Mouse (Mus musculus): ENCODE measurements around the gene P2rx5. TPM values are rescaled to one million over a fixed set of nuclear protein-coding genes. Genes with fewer than 3 reads are reported as not detected.

The P2rx5 gene
- polyA plus RNA-seq, 1 experiment: 0.35 TPM

DNA sequence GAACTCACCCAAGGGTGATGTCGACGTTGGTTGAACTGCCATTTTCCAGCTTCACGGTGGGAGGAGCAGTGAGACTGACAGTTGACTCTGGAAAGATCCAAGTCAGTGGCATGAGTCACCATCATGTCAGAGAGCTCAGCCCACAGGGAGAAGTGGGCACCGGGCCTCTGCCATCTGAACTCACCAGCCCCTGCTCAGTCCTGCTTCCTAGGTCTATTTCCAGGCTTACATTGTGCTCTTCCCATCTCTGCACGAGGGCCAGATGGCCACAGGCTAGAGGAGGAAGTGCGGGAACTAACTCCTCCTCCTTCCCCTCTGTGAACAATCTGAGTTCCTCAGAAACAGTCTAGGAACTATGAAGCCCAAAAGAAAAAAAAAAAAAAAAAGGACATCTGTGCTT lies 32.8 kb downstream of the P2rx5 start:
- Histone ChIP-seq H3K4me3 (ENCODE audit: insufficient read depth, low read length) (no peak overlapping the region), H3K4me1 (ENCODE audit: control insufficient read depth, insufficient read depth, low read length) (peaks cover 2% of the 10 kb centered on the region; the same call in 1 of the 2 replicates), H3K27ac (ENCODE audit: insufficient read depth, low read length) (no peak overlapping the region)
- TF ChIP-seq POLR2A (IDR thresholded peaks at IDR 0.05; ENCODE audit: extremely low read depth, insufficient read depth, low read length) (no peak), CTCF (IDR thresholded peaks at IDR 0.05; ENCODE audit: extremely low read depth, insufficient read depth, low read length) (no peak)

DNA sequence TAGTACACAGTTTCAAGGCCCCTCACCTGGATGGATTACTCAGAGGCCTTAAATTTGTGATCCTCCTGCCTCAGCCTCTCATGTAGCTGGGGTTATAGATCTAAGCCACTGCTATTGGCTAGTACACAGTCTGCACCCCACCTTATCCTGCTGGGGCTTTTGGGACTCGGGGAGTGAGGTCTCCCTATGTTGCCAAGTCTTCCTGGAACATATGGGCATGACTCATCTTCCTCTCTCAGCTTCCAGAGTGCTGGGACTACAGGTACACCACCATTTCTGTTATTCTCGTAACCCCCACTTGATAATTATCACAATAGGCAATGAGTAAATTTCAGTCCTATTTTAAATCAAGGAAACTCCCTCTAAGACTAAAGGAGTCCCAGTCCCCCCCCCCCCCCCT lies 34.2 kb downstream of the P2rx5 start:
- H3K4me3 ChIP-seq (ENCODE audit: insufficient read depth, low read length): no peak overlapping the region
- no peak overlapping the region for H3K27ac ChIP-seq (ENCODE audit: insufficient read depth, low read length)
- H3K4me1 ChIP-seq (ENCODE audit: control insufficient read depth, insufficient read depth, low read length): peaks cover 2% of the 10 kb centered on the region; the same call in 1 of the 2 replicates
- TF ChIP-seq POLR2A (IDR thresholded peaks at IDR 0.05; ENCODE audit: extremely low read depth, insufficient read depth, low read length) (no peak), CTCF (IDR thresholded peaks at IDR 0.05; ENCODE audit: extremely low read depth, insufficient read depth, low read length) (no peak)

DNA sequence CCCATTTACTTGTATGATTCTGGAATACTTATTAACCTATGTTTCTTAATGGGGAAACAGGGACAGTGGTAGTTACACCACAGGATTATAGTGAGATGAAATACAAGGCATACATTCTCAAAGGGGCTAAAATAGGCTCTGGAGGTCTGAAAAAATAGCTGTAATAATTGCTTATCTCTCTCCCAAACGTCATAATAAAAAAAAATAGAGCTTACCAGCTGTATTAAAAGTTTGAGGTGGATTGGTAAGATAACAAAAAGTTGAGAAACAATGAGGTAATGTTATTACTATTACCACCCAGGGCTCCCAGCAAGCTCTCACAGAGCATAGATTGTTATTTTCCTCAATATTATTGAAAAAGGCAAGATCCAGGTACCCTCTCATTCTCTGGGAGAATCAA lies 38.0 kb downstream of the P2rx5 start:
- Histone ChIP-seq H3K27ac (ENCODE audit: insufficient read depth, low read length) (no peak overlapping the region), H3K4me3 (ENCODE audit: insufficient read depth, low read length) (peak overlapping the region; percentile 48), H3K4me1 (ENCODE audit: control insufficient read depth, insufficient read depth, low read length) (peaks cover 2% of the 10 kb centered on the region; the same call in 1 of the 2 replicates)
- no peak for TF ChIP-seq POLR2A (IDR thresholded peaks at IDR 0.05; ENCODE audit: extremely low read depth, insufficient read depth, low read length)
- no peak for TF ChIP-seq CTCF (IDR thresholded peaks at IDR 0.05; ENCODE audit: extremely low read depth, insufficient read depth, low read length)

DNA sequence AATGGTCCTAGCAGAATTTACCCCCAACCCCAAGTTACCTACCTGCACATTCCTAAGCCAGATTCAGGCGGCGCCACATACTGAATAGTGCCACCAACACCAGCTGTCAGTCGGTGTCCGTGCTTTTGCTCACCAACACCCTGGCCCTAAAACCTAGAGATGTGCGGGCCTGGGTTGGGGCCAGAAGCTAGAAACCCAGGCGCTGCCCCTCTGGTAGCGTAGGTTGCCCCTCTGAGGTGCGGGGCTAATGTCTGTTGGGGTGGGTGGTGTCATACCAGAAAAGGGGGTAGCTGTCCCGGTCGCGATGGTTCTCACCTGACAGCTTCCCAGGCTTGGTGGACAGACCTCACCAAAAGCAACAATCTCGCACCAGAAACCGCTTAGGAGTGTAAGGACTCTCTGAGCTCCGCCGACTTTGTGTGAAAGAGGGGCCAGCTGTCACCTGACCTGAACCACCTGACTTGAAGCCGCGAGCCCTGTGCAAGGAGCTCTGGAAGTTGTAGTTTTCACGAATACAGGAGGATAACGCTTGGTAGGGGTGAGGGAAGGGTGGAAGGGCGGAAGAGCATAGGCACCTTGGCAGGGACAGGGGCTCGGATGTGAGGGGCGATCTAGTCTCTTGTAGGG lies 38.5 kb downstream of the P2rx5 start, which contains the start of gene Ctns:
Ctns (minus strand) TSS at position 440 of the 627 bp plus-strand sequence.
- peak within 1 kb of the TSS; percentile 48 for H3K4me3 ChIP-seq (ENCODE audit: insufficient read depth, low read length)
- TF ChIP-seq CTCF (IDR thresholded peaks at IDR 0.05; ENCODE audit: extremely low read depth, insufficient read depth, low read length) (no peak), POLR2A (IDR thresholded peaks at IDR 0.05; ENCODE audit: extremely low read depth, insufficient read depth, low read length) (peak; percentile 94)

DNA sequence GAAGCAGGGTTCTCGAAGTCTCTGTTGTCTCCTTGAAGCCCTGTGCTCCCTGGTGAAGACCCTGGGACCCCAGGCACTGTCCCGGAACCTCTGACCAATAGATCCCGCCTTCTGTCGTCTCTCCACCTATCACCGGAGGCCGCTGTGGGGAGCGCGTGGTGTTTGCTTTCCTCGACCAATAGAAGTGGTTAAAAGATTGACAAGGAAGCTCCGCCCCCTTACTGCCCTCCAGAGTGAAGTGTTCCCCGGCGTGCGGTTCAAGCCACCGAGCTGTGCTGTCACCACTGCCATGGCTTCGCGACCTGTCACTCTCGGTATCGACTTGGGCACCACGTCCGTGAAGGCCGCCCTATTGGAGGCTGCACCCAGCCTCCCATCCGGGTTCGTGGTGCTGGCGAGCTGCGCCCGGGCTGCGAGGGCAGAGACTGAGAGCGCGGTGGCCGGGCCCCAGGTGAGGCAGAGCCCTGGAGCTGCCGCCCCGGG lies 39.0 kb downstream of the P2rx5 start, which contains the start of gene Shpk:
Shpk (plus strand) TSS at position 231 of the 483 bp plus-strand sequence.
- peaks cover 2% of the 10 kb centered on the region; the same call in 1 of the 2 replicates for H3K4me1 ChIP-seq (ENCODE audit: control insufficient read depth, insufficient read depth, low read length)
- no peak for TF ChIP-seq CTCF (IDR thresholded peaks at IDR 0.05; ENCODE audit: extremely low read depth, insufficient read depth, low read length)
- peak; percentile 78; the same call in 1 of the 2 replicates for TF ChIP-seq POLR2A (IDR thresholded peaks at IDR 0.05; ENCODE audit: extremely low read depth, insufficient read depth, low read length)
- H3K4me3 ChIP-seq (ENCODE audit: insufficient read depth, low read length): peak within 1 kb of the TSS; percentile 48
- H3K27ac ChIP-seq (ENCODE audit: insufficient read depth, low read length): 0 out of 2 replicates have a peak within 1 kb of the TSS, but pooled peaks have one; percentile 7

More for the DNA sequence above, 38.5 kb downstream of the P2rx5 start, which contains the start of gene Ctns:
- Histone ChIP-seq H3K4me1 (ENCODE audit: control insufficient read depth, insufficient read depth, low read length) (peaks cover 2% of the 10 kb centered on the region; the same call in 1 of the 2 replicates), H3K27ac (ENCODE audit: insufficient read depth, low read length) (0 out of 2 replicates have a peak within 1 kb of the TSS, but pooled peaks have one; percentile 7)

DNA sequence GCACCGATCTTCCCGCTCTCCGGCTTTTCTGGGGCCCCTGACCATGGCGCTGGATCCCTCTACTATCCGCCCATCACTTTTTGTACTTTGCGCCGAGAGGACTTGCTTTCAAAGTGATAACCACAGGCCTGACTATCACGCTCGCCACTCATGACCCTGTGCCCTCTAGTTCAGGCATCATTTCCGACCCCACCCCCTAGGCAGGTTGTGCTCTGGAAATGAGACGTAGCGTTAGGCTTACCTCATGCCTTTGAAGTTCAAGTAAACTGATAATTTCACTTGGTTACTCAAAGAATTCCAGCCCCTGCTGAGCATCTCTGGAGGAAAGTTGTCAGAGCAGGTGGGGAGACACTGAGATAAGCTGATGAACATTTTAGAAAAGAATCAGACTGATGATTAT lies 39.7 kb downstream of the P2rx5 start:
- no peak for TF ChIP-seq CTCF (IDR thresholded peaks at IDR 0.05; ENCODE audit: extremely low read depth, insufficient read depth, low read length)
- TF ChIP-seq POLR2A (IDR thresholded peaks at IDR 0.05; ENCODE audit: extremely low read depth, insufficient read depth, low read length): no peak
- H3K27ac ChIP-seq (ENCODE audit: insufficient read depth, low read length): no peak overlapping the region
- peaks cover 2% of the 10 kb centered on the region; the same call in 1 of the 2 replicates for H3K4me1 ChIP-seq (ENCODE audit: control insufficient read depth, insufficient read depth, low read length)
- H3K4me3 ChIP-seq (ENCODE audit: insufficient read depth, low read length): peak overlapping the region; percentile 48

DNA sequence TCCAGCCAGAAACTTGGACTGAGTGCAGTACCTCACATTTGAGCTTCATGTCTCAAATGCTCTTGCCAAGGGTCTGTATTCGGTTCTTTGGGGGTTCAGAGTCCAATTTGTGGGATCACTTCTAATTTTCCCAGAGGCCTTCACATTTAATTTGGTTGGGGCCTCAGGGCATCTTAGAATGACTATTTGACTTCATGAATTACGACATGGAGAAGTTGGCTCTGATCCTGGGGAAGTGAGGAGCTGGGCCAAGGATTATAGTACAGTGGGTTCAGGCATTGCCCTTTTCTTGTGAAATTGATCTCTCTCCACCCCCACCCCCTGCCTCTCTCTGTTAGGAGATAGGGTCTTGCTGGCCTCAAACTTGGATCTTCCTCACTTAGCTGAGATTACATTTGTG lies 40.8 kb downstream of the P2rx5 start:
- H3K27ac ChIP-seq (ENCODE audit: insufficient read depth, low read length): no peak overlapping the region
- TF ChIP-seq POLR2A (IDR thresholded peaks at IDR 0.05; ENCODE audit: extremely low read depth, insufficient read depth, low read length): no peak
- no peak for TF ChIP-seq CTCF (IDR thresholded peaks at IDR 0.05; ENCODE audit: extremely low read depth, insufficient read depth, low read length)
- peaks cover 2% of the 10 kb centered on the region; the same call in 1 of the 2 replicates for H3K4me1 ChIP-seq (ENCODE audit: control insufficient read depth, insufficient read depth, low read length)
- no peak overlapping the region for H3K4me3 ChIP-seq (ENCODE audit: insufficient read depth, low read length)

DNA sequence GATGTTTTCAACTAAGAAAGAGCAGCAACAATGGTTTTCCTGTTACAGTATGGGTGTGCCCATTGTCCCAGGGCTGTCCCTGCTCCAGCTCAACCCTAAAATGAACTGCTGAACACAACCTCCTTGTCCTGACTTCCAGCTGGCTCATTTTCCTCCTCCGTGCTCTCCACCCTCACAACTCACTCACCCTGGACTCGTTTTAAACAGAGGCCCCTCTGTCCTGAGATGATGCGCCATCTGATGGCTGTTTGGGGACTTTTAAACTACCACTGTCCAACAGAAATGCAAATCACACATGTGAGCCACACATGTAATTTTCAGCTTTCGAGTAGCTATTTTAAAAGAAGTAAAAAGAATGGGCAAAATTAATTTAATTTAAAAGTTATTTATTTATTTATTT lies 41.4 kb downstream of the P2rx5 start:
- Histone ChIP-seq H3K4me1 (ENCODE audit: control insufficient read depth, insufficient read depth, low read length) (peaks cover 2% of the 10 kb centered on the region; the same call in 1 of the 2 replicates), H3K27ac (ENCODE audit: insufficient read depth, low read length) (no peak overlapping the region)
- no peak for TF ChIP-seq POLR2A (IDR thresholded peaks at IDR 0.05; ENCODE audit: extremely low read depth, insufficient read depth, low read length)
- TF ChIP-seq CTCF (IDR thresholded peaks at IDR 0.05; ENCODE audit: extremely low read depth, insufficient read depth, low read length): no peak

DNA sequence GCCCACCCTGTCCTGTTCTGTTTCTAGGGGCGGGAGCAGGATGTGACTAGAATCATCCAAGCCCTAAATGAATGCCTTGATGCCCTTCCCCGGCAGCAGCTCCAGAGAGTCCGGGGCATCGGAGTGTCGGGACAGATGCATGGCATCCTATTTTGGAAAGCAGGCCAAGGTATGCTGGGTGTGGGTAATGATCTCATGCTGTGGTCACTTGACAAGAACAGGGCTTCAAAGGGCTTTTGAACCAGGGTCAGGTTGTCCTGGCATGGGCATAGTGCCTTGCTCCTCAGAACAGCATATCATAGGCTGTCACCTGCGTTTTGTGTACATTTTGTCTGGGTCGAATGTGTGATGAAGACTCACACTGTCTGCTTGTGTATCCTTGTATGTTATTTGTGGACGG lies 43.7 kb downstream of the P2rx5 start:
- H3K4me3 ChIP-seq (ENCODE audit: insufficient read depth, low read length): no peak overlapping the region
- TF ChIP-seq CTCF (IDR thresholded peaks at IDR 0.05; ENCODE audit: extremely low read depth, insufficient read depth, low read length) (no peak), POLR2A (IDR thresholded peaks at IDR 0.05; ENCODE audit: extremely low read depth, insufficient read depth, low read length) (no peak)
- H3K4me1 ChIP-seq (ENCODE audit: control insufficient read depth, insufficient read depth, low read length): no peaks in the 10 kb centered on the region
- no peak overlapping the region for H3K27ac ChIP-seq (ENCODE audit: insufficient read depth, low read length)

More for the DNA sequence above, 41.4 kb downstream of the P2rx5 start:
- no peak overlapping the region for H3K4me3 ChIP-seq (ENCODE audit: insufficient read depth, low read length)

DNA sequence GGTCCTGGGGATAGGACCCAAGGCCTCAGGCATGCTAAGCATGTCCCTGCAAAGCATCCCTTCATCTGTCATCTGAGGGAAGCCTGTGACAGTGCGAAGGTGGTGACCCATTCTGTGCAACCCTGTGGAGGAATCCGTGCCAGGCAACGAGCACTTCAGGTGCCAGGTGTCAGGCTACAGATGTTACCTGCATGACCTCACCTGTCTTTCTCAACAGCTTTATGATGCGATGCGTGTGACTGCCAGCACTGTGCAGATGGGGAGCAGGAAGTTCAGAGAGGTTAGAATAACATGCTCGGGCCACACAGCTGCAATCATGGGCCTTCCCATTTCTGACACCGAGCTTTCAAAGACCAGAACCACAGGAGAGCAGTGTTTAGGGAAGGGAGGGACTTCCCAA lies 45.0 kb downstream of the P2rx5 start:
- H3K4me1 ChIP-seq (ENCODE audit: control insufficient read depth, insufficient read depth, low read length): no peaks in the 10 kb centered on the region
- no peak overlapping the region for H3K4me3 ChIP-seq (ENCODE audit: insufficient read depth, low read length)
- no peak overlapping the region for H3K27ac ChIP-seq (ENCODE audit: insufficient read depth, low read length)
- TF ChIP-seq POLR2A (IDR thresholded peaks at IDR 0.05; ENCODE audit: extremely low read depth, insufficient read depth, low read length) (no peak), CTCF (IDR thresholded peaks at IDR 0.05; ENCODE audit: extremely low read depth, insufficient read depth, low read length) (no peak)

Data from cortical plate, adult 2 months (tissue).